Mouse (Mus musculus): ENCODE measurements around the gene Gm281.

Gene Gm281

GRCm38 (mm10) chr14:13812801-13813479 is 101.3 kb downstream of the Gm281 start:
- DNase-seq: no peak

GRCm38 (mm10) chr14:13790446-13790845 is 123.8 kb downstream of the Gm281 start:
- DNase-seq: no peak

- DNase-seq: no peak
These were observed 124.3 kb downstream of the Gm281 start for GRCm38 (mm10) chr14:13790001-13790400.

GRCm38 (mm10) chr14:13782970-13783369 is 131.3 kb downstream of the Gm281 start:
- no peak for DNase-seq

- DNase-seq: no peak
These were observed 135.9 kb downstream of the Gm281 start for GRCm38 (mm10) chr14:13778383-13778782.

- DNase-seq: no peak
These were observed 143.1 kb downstream of the Gm281 start for GRCm38 (mm10) chr14:13771163-13771562.

- no peak for DNase-seq
These were observed 143.6 kb downstream of the Gm281 start for GRCm38 (mm10) chr14:13770686-13771085.
